Mouse (Mus musculus): ENCODE data around the gene Rhod. TPM values are rescaled to one million over a fixed set of nuclear protein-coding genes. Genes with fewer than 3 reads are reported as not detected.
A peak's percentile ranks its signal among the peaks of the same experiment; 100 is the strongest.
"Not testable (repeated sequence)": the region's sequence is repeated elsewhere in the genome, so short reads cannot be mapped to it uniquely, and the experiment has no call there.

Rhod gene
- polyA plus RNA-seq, 1 experiment from 2014 or later: 6.6 TPM

- H3K36me3 ChIP-seq (ENCODE audit: poor library complexity, severe bottlenecking): peaks cover 7% of the 10 kb centered on the region; the same call in 1 of the 2 replicates
- H3K27ac ChIP-seq: peak overlapping the region; percentile 91
- peak overlapping the region; percentile 91 for H3K4me2 ChIP-seq
- no peaks in the 10 kb centered on the region for H3K9me3 ChIP-seq (replicated peaks)
- peak overlapping the region; percentile 98 for H3K9ac ChIP-seq
- ATAC-seq: peak; percentile 91
- H3K4me1 ChIP-seq: peaks cover 32% of the 10 kb centered on the region
- under 1% methylated on average over 68 of the region's 90 CpGs for WGBS
- peak overlapping the region; percentile 93 for H3K4me3 ChIP-seq
- H3K27me3 ChIP-seq: no peaks in the 10 kb centered on the region
Observed at GRCm38 (mm10) chr19:4396998-4397797, 42.0 kb downstream of the Rhod start.

DNA sequence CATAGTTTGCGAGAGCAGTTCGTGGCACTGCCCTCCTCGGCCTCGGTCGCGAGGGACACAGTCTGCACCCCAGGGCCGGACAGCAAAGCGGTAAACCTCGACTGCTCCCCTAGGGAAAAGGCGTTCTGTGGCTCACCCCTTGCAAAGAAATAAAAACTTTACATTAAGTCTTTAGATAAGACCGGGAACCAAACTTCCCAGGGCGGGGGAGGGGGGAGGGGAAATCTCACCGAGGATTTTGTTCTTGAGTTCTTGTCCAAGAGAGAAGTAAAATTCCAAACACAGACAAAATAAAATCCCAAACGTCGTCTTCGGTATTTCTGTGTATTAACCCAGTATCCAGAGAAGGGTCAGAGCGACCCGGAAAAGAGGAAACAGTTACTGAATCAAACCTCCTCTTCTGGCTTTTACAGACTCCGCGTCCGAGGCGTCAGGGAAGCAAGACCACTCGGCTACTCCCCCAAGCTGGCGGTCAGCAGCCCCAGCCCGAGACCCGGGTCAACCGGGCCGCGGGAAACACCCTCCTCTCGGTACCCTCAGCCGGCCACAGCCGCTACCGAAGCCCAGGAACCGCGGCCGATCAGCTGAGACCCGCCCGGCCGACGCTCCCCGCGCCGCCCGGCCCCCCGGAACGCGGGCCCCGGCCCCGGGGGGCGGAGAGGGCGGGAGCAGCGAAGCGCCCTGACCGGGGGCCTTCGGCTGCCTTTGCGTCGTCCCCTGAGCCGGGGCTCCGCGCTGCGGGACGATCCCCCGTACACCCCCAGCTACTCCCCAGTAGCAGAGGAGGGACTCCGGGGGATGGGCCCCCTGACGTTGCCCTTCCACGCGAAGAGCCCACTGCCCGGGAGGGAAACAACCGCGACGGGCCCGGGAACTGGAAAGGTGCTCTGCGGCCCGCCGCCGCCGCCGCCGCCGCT, 42.9 kb downstream of the Rhod start:
- H3K27me3 ChIP-seq: no peaks in the 10 kb centered on the region
- peak overlapping the region; percentile 93 for H3K4me3 ChIP-seq
- H3K9me3 ChIP-seq (replicated peaks): no peaks in the 10 kb centered on the region
- under 1% methylated on average over 68 of the region's 80 CpGs for WGBS
- peak overlapping the region; percentile 84 for H3K4me2 ChIP-seq
- ATAC-seq: peak; percentile 64
- H3K36me3 ChIP-seq (ENCODE audit: poor library complexity, severe bottlenecking): peaks cover 7% of the 10 kb centered on the region; the same call in 1 of the 2 replicates
- H3K27ac ChIP-seq: peak overlapping the region; percentile 91
- peaks cover 39% of the 10 kb centered on the region for H3K4me1 ChIP-seq
- H3K9ac ChIP-seq: peak overlapping the region; percentile 98

DNA sequence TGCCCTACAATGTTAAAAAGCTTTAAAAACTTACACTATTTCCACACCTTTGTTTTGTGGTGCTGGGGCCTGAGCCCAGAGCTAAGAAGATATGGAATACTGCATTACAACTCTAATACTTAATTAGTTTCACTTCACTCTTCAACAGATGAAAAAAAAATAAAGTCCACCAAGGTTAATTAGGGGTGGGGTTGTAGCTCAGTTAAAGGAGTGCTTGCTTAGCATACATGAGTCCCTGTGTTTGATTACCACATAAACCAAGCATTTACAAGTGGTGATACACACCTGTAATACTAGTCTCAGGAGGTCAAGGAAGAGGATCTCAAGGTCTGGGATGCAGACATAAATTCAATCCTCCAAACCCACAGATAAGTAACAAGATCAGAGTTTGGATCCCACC, 52.0 kb downstream of the Rhod start:
- no peak for ATAC-seq
- Histone ChIP-seq H3K4me1 (peaks cover 7% of the 10 kb centered on the region; the same call in 1 of the 2 replicates), H3K9me3 (replicated peaks) (no peaks in the 10 kb centered on the region), H3K9ac (no peak overlapping the region), H3K27me3 (no peaks in the 10 kb centered on the region), H3K4me2 (no peak overlapping the region), H3K36me3 (ENCODE audit: poor library complexity, severe bottlenecking) (peaks cover 17% of the 10 kb centered on the region), H3K4me3 (no peak overlapping the region), H3K27ac (no peak overlapping the region)

DNA sequence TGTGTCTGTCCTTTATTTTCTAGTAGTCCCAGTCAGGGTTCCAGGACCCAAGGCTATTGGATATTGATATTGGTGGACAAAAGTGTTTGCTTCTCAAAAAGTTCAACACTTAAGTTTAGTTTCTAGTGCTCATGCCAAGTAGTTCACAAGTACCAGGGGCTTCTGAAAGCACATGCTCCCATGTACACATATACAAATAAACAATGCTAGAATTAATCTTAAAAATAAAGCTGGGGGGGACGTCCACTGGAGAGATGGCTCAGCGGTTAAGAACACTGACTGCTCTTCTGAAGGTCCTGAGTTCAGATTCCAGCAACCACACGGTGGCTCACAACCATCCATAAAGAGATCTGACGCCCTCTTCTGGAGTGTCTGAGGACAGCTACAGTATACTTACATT, 54.2 kb downstream of the Rhod start:
- Histone ChIP-seq H3K27me3 (no peaks in the 10 kb centered on the region), H3K27ac (no peak overlapping the region), H3K9me3 (replicated peaks) (no peaks in the 10 kb centered on the region), H3K36me3 (ENCODE audit: poor library complexity, severe bottlenecking) (peaks cover 13% of the 10 kb centered on the region), H3K4me3 (no peak overlapping the region), H3K9ac (no peak overlapping the region), H3K4me1 (no peaks in the 10 kb centered on the region), H3K4me2 (no peak overlapping the region)
- no peak for ATAC-seq
- WGBS: 80% methylated on average over 4 of the region's 4 CpGs

DNA sequence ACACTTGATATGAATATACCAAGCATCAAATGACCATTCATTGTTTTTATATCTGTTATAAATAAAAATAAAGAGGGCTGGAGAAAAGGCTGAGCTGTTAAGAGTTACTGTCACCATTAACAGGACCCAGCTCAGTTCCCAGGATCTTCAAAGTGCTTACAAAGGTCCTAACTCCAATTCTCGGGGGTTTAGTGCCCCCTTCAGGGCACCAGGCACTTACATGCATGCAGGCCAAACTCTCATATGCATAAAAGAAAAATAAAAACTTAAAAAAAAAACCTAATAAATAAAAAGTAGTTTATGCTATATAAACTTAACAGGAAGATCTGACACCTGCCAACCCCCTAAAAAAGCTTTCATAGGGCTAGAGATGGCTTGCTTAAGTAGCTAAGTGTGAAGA, 54.9 kb downstream of the Rhod start:
- ATAC-seq: no peak
- no peak overlapping the region for H3K27ac ChIP-seq
- H3K27me3 ChIP-seq: no peaks in the 10 kb centered on the region
- H3K4me3 ChIP-seq: no peak overlapping the region
- no peaks in the 10 kb centered on the region for H3K4me1 ChIP-seq
- no peak overlapping the region for H3K4me2 ChIP-seq
- no peaks in the 10 kb centered on the region for H3K9me3 ChIP-seq (replicated peaks)
- no peak overlapping the region for H3K9ac ChIP-seq
- peaks cover 13% of the 10 kb centered on the region for H3K36me3 ChIP-seq (ENCODE audit: poor library complexity, severe bottlenecking)
- 32% methylated on average over 1 of the region's 1 CpGs for WGBS

- H3K4me1 ChIP-seq: no peaks in the 10 kb centered on the region
- peaks cover 17% of the 10 kb centered on the region for H3K36me3 ChIP-seq (ENCODE audit: poor library complexity, severe bottlenecking)
- no peak for ATAC-seq
- H3K27me3 ChIP-seq: no peaks in the 10 kb centered on the region
- H3K27ac ChIP-seq: no peak overlapping the region
- no peak overlapping the region for H3K4me3 ChIP-seq
- no peak overlapping the region for H3K9ac ChIP-seq
- no peak overlapping the region for H3K4me2 ChIP-seq
- no peaks in the 10 kb centered on the region for H3K9me3 ChIP-seq (replicated peaks)
Observed at GRCm38 (mm10) chr19:4383306-4383705, 55.9 kb downstream of the Rhod start.

DNA sequence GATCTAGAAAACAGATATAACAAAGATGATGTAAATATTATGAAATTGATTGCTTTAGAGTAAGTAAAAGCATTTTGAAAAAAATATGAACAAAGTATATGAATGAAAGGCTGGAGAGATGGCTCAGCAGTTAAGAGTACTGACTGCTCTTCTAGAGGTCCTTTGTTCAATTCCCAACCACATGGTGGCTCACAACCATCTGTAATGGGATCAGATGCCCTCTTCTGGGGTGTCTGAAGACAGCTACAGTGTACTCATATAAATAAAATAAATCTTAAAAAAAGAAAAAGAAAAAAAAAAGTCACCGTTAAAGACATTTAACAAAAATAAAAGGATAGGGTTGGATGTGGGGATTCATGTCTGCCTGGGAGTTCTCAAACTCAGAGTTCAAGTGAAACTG, 56.9 kb downstream of the Rhod start:
- H3K4me1 ChIP-seq; H3K4me3 ChIP-seq; H3K27me3 ChIP-seq; H3K9me3 ChIP-seq (replicated peaks); ATAC-seq; H3K9ac ChIP-seq; H3K4me2 ChIP-seq; H3K27ac ChIP-seq: not testable (repeated sequence)
- peaks cover 17% of the 10 kb centered on the region for H3K36me3 ChIP-seq (ENCODE audit: poor library complexity, severe bottlenecking)
- WGBS: 100% methylated on average over 1 of the region's 1 CpGs

Other genes starting within 250 kb of the Rhod start
- gene Tbc1d10c, start 248.1 kb downstream of the Rhod start, polyA plus RNA-seq (2015; fragmentation: Nextera tagmentation; extraction: Ambion mirVana): 0.77 and 0.82 TPM in 2 replicates
- gene Ppp1ca, start 247.4 kb downstream of the Rhod start, polyA plus RNA-seq (2015; fragmentation: Nextera tagmentation; extraction: Ambion mirVana): 664 and 700 TPM in 2 replicates
- gene Rad9a, start 237.8 kb downstream of the Rhod start, polyA plus RNA-seq (2015; fragmentation: Nextera tagmentation; extraction: Ambion mirVana): 28.9 and 34.7 TPM in 2 replicates
- 0.63 and 0.76 TPM in 2 replicates for gene Clcf1, start 225.2 kb downstream of the Rhod start, polyA plus RNA-seq (2015; fragmentation: Nextera tagmentation; extraction: Ambion mirVana)
- gene AC109138.7, start 225.1 kb downstream of the Rhod start, polyA plus RNA-seq (2015; fragmentation: Nextera tagmentation; extraction: Ambion mirVana): not detected in 2 replicates
- 13.1 and 14.2 TPM in 2 replicates for gene Pold4, start 207.5 kb downstream of the Rhod start, polyA plus RNA-seq (2015; fragmentation: Nextera tagmentation; extraction: Ambion mirVana)
- gene Ssh3, start 170.3 kb downstream of the Rhod start, polyA plus RNA-seq (2015; fragmentation: Nextera tagmentation; extraction: Ambion mirVana): 3.6 and 4.8 TPM in 2 replicates
- gene Ankrd13d, start 156.3 kb downstream of the Rhod start, polyA plus RNA-seq (2015; fragmentation: Nextera tagmentation; extraction: Ambion mirVana): 14.0 and 15.2 TPM in 2 replicates
- 14.4 and 15.6 TPM in 2 replicates for gene Grk2, start 133.2 kb downstream of the Rhod start, polyA plus RNA-seq (2015; fragmentation: Nextera tagmentation; extraction: Ambion mirVana)
- 38.8 and 43.9 TPM in 2 replicates for gene Kdm2a, start 41.1 kb downstream of the Rhod start, polyA plus RNA-seq (2015; fragmentation: Nextera tagmentation; extraction: Ambion mirVana)
- 1.0 and 1.3 TPM in 2 replicates for gene Syt12, start 38.0 kb upstream of the Rhod start, polyA plus RNA-seq (2015; fragmentation: Nextera tagmentation; extraction: Ambion mirVana)
- not detected in 2 replicates for gene 2010003K11Rik, start 59.2 kb upstream of the Rhod start, polyA plus RNA-seq (2015; fragmentation: Nextera tagmentation; extraction: Ambion mirVana)
- gene Pcx, start 71.0 kb upstream of the Rhod start, polyA plus RNA-seq (2015; fragmentation: Nextera tagmentation; extraction: Ambion mirVana): 15.9 and 17.3 TPM in 2 replicates
- gene Lrfn4, start 176.2 kb upstream of the Rhod start, polyA plus RNA-seq (2015; fragmentation: Nextera tagmentation; extraction: Ambion mirVana): 7.5 and 7.9 TPM in 2 replicates
- gene Rce1, start 186.2 kb upstream of the Rhod start, polyA plus RNA-seq (2015; fragmentation: Nextera tagmentation; extraction: Ambion mirVana): 50.9 and 63.4 TPM in 2 replicates